Mouse (Mus musculus) Patski (cell line): ENCODE data around the gene Mon2. TPM values are rescaled to one million over a fixed set of nuclear protein-coding genes. Genes with fewer than 3 reads are reported as not detected.

ENCODE experiments used
- ATAC-seq: fragments of 100-300 bp; one replicate; pipeline ENCODE4 v1.8.0; 2021
- CTCF ChIA-PET: fragments of 350-600 bp; sonication (Branson Sonifier 250); formaldehyde crosslinking; loops from one replicate; lab custom pipeline; 2022; ENCODE audit warnings: inconsistent platforms; lab: Charles Lee
- POLR2A ChIA-PET: fragments of 350-600 bp; sonication (Branson Sonifier 250); formaldehyde crosslinking; loops from one replicate; lab custom pipeline; 2022; ENCODE audit warnings: antibody characterized with exemption, inconsistent platforms; lab: Charles Lee
- DNase-seq: peaks from one replicate; pipeline ENCODE4 v3.0.0-alpha.2; 2011; ENCODE audit warnings: low read depth, low spot score
- H3K27me3 ChIP-seq: fragments of 371-371 bp; one replicate; pipeline ENCODE4 v1.5.1; 2021
- CTCF ChIP-seq: fragments of 100-300 bp; IDR thresholded peaks from one replicate; pipeline ENCODE4 v1.5.1; 2021
- in situ Hi-C: fragments of 300-500 bp; cut with MboI; formaldehyde crosslinking; loops from 3 replicates; pipeline ENCODE4 v1.11.1; 2018; ENCODE audit warnings: low pct_unique_long_range_greater_than_20kb, mixed read lengths
- polyA plus RNA-seq: library from polyadenylated mRNA; unstranded; gene quantifications from one replicate; pipeline ENCODE4 v1.2.3, GENCODE M21; 2021

Mon2 gene
- polyA plus RNA-seq, 1 experiment from 2014 or later = 66.9 TPM

- CTCF ChIA-PET = interaction anchor here (0.7 to 1.0 kb wide), 3 partner anchors 13 to 26 kb away, joined by 3 read pairs; no protein-coding TSS in a partner anchor
Measured at GRCm38 (mm10) chr10:122957918-122958317, 118.4 kb downstream of the Mon2 start.

GRCm38 (mm10) chr10:122953576-122953975 is 122.7 kb downstream of the Mon2 start:
- TF ChIP-seq CTCF = no peak
- DNase-seq (no peak), ATAC-seq (no peak)
- ChIA-PET CTCF (no interaction called here), POLR2A (interaction anchor here (0.7 kb wide), 1 partner anchor 147 kb away, joined by 8 read pairs; no protein-coding TSS in a partner anchor)
- no peaks in the 10 kb centered on the region for H3K27me3 ChIP-seq
- in situ Hi-C loops = no loop called here

More at GRCm38 (mm10) chr10:122957918-122958317, 118.4 kb downstream of the Mon2 start:
- POLR2A ChIA-PET = no interaction called here
- in situ Hi-C loops = no loop called here
- no peak for TF ChIP-seq CTCF
- ATAC-seq = no peak
- DNase-seq = no peak
- H3K27me3 ChIP-seq = no peaks in the 10 kb centered on the region

DNA sequence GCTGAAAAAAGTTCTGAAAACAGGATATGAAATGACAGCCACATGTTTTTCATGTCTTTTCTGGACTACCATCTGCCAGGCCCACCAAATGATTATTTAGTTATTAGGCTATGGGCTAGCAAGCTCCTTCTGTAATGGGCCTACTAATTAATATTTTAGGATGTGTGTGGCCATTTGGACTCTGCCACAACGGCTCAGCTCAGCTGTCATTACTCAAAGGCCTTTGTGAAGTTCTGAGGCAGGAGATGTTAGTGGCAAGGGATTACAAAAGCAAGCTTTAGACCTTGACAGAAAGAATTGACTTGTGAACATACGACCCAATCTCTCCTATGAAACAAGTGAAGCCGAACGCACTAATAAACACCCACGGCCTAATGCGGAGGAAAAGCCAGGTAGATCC is 125.3 kb downstream of the Mon2 start:
- no peaks in the 10 kb centered on the region for H3K27me3 ChIP-seq
- DNase-seq = no peak
- ChIA-PET CTCF (no interaction called here), POLR2A (interaction anchor here (0.7 to 1.2 kb wide), 2 partner anchors 11 to 12 kb away, joined by 3 read pairs; no protein-coding TSS in a partner anchor)
- in situ Hi-C loops = no loop called here
- TF ChIP-seq CTCF = no peak
- no peak for ATAC-seq

GRCm38 (mm10) chr10:122944888-122945287 is 131.4 kb downstream of the Mon2 start:
- no peaks in the 10 kb centered on the region for H3K27me3 ChIP-seq
- ATAC-seq = no peak
- TF ChIP-seq CTCF = no peak
- POLR2A ChIA-PET = interaction anchor here (0.6 to 1.1 kb wide), 2 partner anchors 12 to 24 kb away, joined by 3 to 6 read pairs; no protein-coding TSS in a partner anchor
- CTCF ChIA-PET = interaction anchor here (1.0 to 1.5 kb wide), 4 partner anchors 13 to 138 kb away, joined by 3 read pairs; no protein-coding TSS in a partner anchor
- in situ Hi-C loops = no loop called here
- no peak for DNase-seq

- no peaks in the 10 kb centered on the region for H3K27me3 ChIP-seq
- DNase-seq (no peak), ATAC-seq (no peak)
- TF ChIP-seq CTCF = no peak
- in situ Hi-C loops = no loop called here
- CTCF ChIA-PET = interaction anchor here (1.5 kb wide), 1 partner anchor 24 kb away, joined by 3 read pairs; no protein-coding TSS in a partner anchor
- POLR2A ChIA-PET = no interaction called here
Measured at GRCm38 (mm10) chr10:122943824-122944223, 132.5 kb downstream of the Mon2 start.

DNA sequence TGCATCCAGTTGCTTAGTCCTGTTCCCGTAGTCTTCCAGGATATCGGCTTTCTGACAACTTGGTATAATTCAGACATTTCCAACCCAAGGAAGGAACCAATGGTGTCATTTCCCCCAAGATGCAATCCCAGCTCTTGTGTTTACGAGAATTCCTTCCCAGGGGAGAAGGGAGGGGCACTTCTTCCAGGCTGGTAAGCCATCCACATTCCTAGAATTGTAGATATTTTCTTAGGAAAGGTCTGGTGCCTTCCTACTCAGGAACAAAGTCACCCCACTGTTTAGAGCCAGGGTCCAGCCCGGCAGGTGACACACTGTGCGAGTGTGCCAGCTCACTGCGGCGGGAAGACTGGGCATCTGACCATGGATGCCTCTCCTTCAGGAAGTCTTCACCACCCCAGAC is 133.5 kb downstream of the Mon2 start:
- ATAC-seq (no peak), DNase-seq (no peak)
- ChIA-PET CTCF (no interaction called here), POLR2A (no interaction called here)
- no peaks in the 10 kb centered on the region for H3K27me3 ChIP-seq
- in situ Hi-C loops = no loop called here
- no peak for TF ChIP-seq CTCF

Other genes starting within 250 kb of the Mon2 start
- gene Usp15, start 120.5 kb upstream of the Mon2 start, polyA plus RNA-seq = 52.7 TPM
- gene Fam19a2, start 187.5 kb upstream of the Mon2 start, polyA plus RNA-seq = 0.36 TPM